Mouse (Mus musculus): ENCODE measurements around the gene Hoxb6. TPM values are rescaled to one million over a fixed set of nuclear protein-coding genes. Genes with fewer than 3 reads are reported as not detected.
A peak's percentile ranks its signal among the peaks of the same experiment; 100 is the strongest.

Gene Hoxb6
- polyA plus RNA-seq, 1 experiment from 2014 or later = not detected

MicroRNAs within 50 kb of the gene (microRNA counts, 519-probe panel; counts per million panel counts)
- microRNA mmu-miR-10a = 322 counts per million, percentile 70 among the panel's probes with 10 or more counts
- 322 counts per million, percentile 70 among the panel's probes with 10 or more counts for microRNA mmu-miR-196a

Small RNA genes lying within 50 kb of the gene (microRNA-seq; reads per million reads assigned to microRNA genes)
- 1,188 reads per million, percentile 79 among the genes with 10 or more reads in this experiment for gene Mir10a
- gene Mir196a-1 = not detected

Other genes with a start within 250 kb of the Hoxb6 start
- 28.7 and 29.7 TPM in 2 replicates for gene Ube2z, start 227.1 kb upstream of the Hoxb6 start, polyA plus RNA-seq (2014; fragmentation: Nextera tagmentation; extraction: Ambion mirVana)
- 2,464 and 2,507 TPM in 2 replicates for gene Atp5g1, start 216.8 kb upstream of the Hoxb6 start, polyA plus RNA-seq (2014; fragmentation: Nextera tagmentation; extraction: Ambion mirVana)
- gene Calcoco2, start 180.5 kb upstream of the Hoxb6 start, polyA plus RNA-seq (2014; fragmentation: Nextera tagmentation; extraction: Ambion mirVana) = not detected in 2 replicates
- not detected in 2 replicates for gene Ttll6, start 158.7 kb upstream of the Hoxb6 start, polyA plus RNA-seq (2014; fragmentation: Nextera tagmentation; extraction: Ambion mirVana)
- not detected in 2 replicates for gene Hoxb13, start 98.2 kb upstream of the Hoxb6 start, polyA plus RNA-seq (2014; fragmentation: Nextera tagmentation; extraction: Ambion mirVana)
- not detected in 2 replicates for gene Hoxb9, start 21.0 kb upstream of the Hoxb6 start, polyA plus RNA-seq (2014; fragmentation: Nextera tagmentation; extraction: Ambion mirVana)
- gene Hoxb8, start 10.6 kb upstream of the Hoxb6 start, polyA plus RNA-seq (2014; fragmentation: Nextera tagmentation; extraction: Ambion mirVana) = not detected in 2 replicates
- gene Hoxb7, start 5.9 kb upstream of the Hoxb6 start, polyA plus RNA-seq (2014; fragmentation: Nextera tagmentation; extraction: Ambion mirVana) = 0.36 TPM in 1 of 2 replicates, not detected in the other
- 0.27 TPM in 1 of 2 replicates, not detected in the other for gene Hoxb5, start 10.9 kb downstream of the Hoxb6 start, polyA plus RNA-seq (2014; fragmentation: Nextera tagmentation; extraction: Ambion mirVana)
- 0.09 and 0.15 TPM in 2 replicates for gene Hoxb4, start 25.8 kb downstream of the Hoxb6 start, polyA plus RNA-seq (2014; fragmentation: Nextera tagmentation; extraction: Ambion mirVana)
- 0.31 and 0.43 TPM in 2 replicates for gene Hoxb3, start 30.9 kb downstream of the Hoxb6 start, polyA plus RNA-seq (2014; fragmentation: Nextera tagmentation; extraction: Ambion mirVana)
- gene Hoxb2, start 58.0 kb downstream of the Hoxb6 start, polyA plus RNA-seq (2014; fragmentation: Nextera tagmentation; extraction: Ambion mirVana) = 2.0 and 2.9 TPM in 2 replicates
- gene Hoxb1, start 73.3 kb downstream of the Hoxb6 start, polyA plus RNA-seq (2014; fragmentation: Nextera tagmentation; extraction: Ambion mirVana) = 0.09 TPM in 1 of 2 replicates, not detected in the other
- 0.23 TPM in 1 of 2 replicates, not detected in the other for gene Skap1, start 172.1 kb downstream of the Hoxb6 start, polyA plus RNA-seq (2014; fragmentation: Nextera tagmentation; extraction: Ambion mirVana)